Mouse (Mus musculus) intestine, embryonic 16.5 days (tissue): ENCODE results near the gene Cbll1. TPM values are rescaled to one million over a fixed set of nuclear protein-coding genes. Genes with fewer than 3 reads are reported as not detected.

Experiments used
- ATAC-seq: fragments of 200-750 bp; cut with Nextera tagmentation; 2 replicates; pipeline ENCODE4 v1.8.0; 2017; ENCODE audit warnings: moderate TSS enrichment, moderate library complexity
- H3K27ac ChIP-seq: fragments of 300-500 bp; sonication (generic); 2 replicates; pipeline ENCODE4 v1.5.1; 2014; ENCODE audit warnings: mild to moderate bottlenecking, low read length
- H3K27me3 ChIP-seq: fragments of 300-500 bp; sonication (generic); replicated peaks from 2 replicates; pipeline ENCODE4 v1.6.1; 2014; ENCODE audit warnings: low read length, control low read depth, mixed read lengths; ENCODE audit not compliant: control insufficient read depth, insufficient read depth
- H3K36me3 ChIP-seq: fragments of 300-500 bp; sonication (generic); 2 replicates; pipeline ENCODE4 v1.6.1; 2014; ENCODE audit warnings: low read length, control low read depth; ENCODE audit not compliant: control insufficient read depth, insufficient read depth
- H3K4me1 ChIP-seq: fragments of 300-500 bp; sonication (generic); 2 replicates; pipeline ENCODE4 v1.6.1; 2014; ENCODE audit warnings: low read length, control low read depth, mixed read lengths; ENCODE audit not compliant: control insufficient read depth, insufficient read depth
- H3K4me2 ChIP-seq: fragments of 300-500 bp; sonication (generic); 2 replicates; pipeline ENCODE4 v1.6.1; 2014; ENCODE audit warnings: low read depth, low read length, control low read depth
- H3K4me3 ChIP-seq: fragments of 300-500 bp; sonication (generic); 2 replicates; pipeline ENCODE4 v1.5.1; 2014; ENCODE audit warnings: mild to moderate bottlenecking, low read length
- H3K9ac ChIP-seq: fragments of 300-500 bp; sonication (generic); 2 replicates; pipeline ENCODE4 v1.6.1; 2014; ENCODE audit warnings: low read depth, low read length
- H3K9me3 ChIP-seq: fragments of 300-500 bp; sonication (generic); 2 replicates; pipeline ENCODE4 v1.6.1; 2016; ENCODE audit warnings: low read length, control low read depth; ENCODE audit not compliant: control insufficient read depth
- WGBS: fragments of 180-500 bp; shearing (Covaris S2); extraction: QIAGEN DNeasy Blood & Tissue Kit; methylation state at CpG from one replicate; pipeline ENCODE4 v1.1.7; 2014; 5-methylcytosine and 5-hydroxymethylcytosine counted together
- polyA plus RNA-seq: library from polyadenylated mRNA; unstranded; fragments of >200 nt; fragmentation: Nextera tagmentation; extraction: Ambion mirVana; gene quantifications from 2 replicates; pipeline ENCODE4 v1.2.1, GENCODE M21; 2015

Cbll1 gene
- polyA plus RNA-seq, 1 experiment from 2014 or later: 12.1 TPM

DNA sequence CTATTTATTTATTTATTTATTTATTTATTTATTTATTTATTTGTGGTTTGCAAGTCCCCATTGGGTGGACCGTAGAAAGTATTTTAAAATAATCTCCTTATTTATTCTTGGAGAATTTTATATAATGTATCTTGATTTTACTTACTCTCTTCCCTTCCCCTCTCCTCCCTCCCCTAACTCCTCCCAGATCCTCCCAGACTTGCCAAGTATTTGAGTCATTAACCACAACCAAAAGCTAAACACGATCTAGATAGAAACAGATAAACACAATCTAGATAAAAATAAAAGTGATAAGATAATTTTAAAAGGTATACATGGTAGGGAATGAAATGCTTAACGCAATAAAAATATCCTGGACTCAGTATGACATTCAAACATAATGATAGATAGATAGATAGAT is 50.1 kb downstream of the Cbll1 start:
- WGBS: 89% methylated on average over 3 of the region's 3 CpGs
- Histone ChIP-seq H3K27ac (no peak overlapping the region), H3K9ac (no peak overlapping the region), H3K4me3 (no peak overlapping the region), H3K36me3 (no peaks in the 10 kb centered on the region), H3K4me2 (no peak overlapping the region), H3K27me3 (no peaks in the 10 kb centered on the region), H3K4me1 (peaks cover 7% of the 10 kb centered on the region; the same call in 1 of the 2 replicates), H3K9me3 (no peaks in the 10 kb centered on the region)
- ATAC-seq: no peak

GRCm38 (mm10) chr12:31444827-31445226 is 54.6 kb downstream of the Cbll1 start:
- no peak for ATAC-seq
- Histone ChIP-seq H3K27me3 (no peaks in the 10 kb centered on the region), H3K4me2 (no peak overlapping the region), H3K9ac (no peak overlapping the region), H3K4me3 (no peak overlapping the region), H3K4me1 (peaks cover 13% of the 10 kb centered on the region; the same call in 1 of the 2 replicates), H3K9me3 (no peaks in the 10 kb centered on the region), H3K27ac (no peak overlapping the region; the same call in 1 of the 2 replicates), H3K36me3 (no peaks in the 10 kb centered on the region)
- 51% methylated on average over 6 of the region's 6 CpGs for WGBS

DNA sequence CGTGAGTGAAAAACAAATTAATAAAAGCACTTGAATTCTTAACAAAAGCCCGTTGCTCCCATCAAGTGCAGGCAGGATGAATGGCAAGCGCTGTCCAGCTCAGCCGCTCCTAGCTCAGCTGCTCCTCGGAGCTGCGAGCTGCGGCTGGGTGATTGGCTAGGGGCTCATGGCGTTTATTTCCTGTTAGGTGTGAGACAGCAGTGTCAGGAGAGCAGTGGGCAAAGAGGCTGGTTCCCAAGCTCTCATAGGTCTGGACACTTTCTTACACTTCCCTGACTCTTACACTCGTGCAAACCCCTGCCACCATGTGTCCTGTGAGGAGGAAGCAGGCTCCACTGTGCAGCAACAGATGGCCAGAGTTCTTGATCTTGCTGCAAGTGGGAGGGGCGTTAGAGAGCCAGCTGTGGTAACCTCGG is 55.3 kb downstream of the Cbll1 start:
- Histone ChIP-seq H3K4me1 (peaks cover 13% of the 10 kb centered on the region; the same call in 1 of the 2 replicates), H3K4me2 (peak overlapping the region; percentile 53), H3K4me3 (peak overlapping the region; percentile 13; the same call in 1 of the 2 replicates), H3K36me3 (no peaks in the 10 kb centered on the region), H3K27ac (no peak overlapping the region), H3K27me3 (no peaks in the 10 kb centered on the region), H3K9me3 (no peaks in the 10 kb centered on the region), H3K9ac (no peak overlapping the region)
- under 1% methylated on average over 11 of the region's 11 CpGs for WGBS
- peak; percentile 74 for ATAC-seq

- H3K4me3 ChIP-seq: peak overlapping the region; percentile 35
- peak overlapping the region; percentile 33 for H3K4me2 ChIP-seq
- 60% methylated on average over 2 of the region's 2 CpGs for WGBS
- H3K27me3 ChIP-seq: no peaks in the 10 kb centered on the region
- peaks cover 8% of the 10 kb centered on the region; the same call in 1 of the 2 replicates for H3K4me1 ChIP-seq
- H3K9me3 ChIP-seq: no peaks in the 10 kb centered on the region
- H3K36me3 ChIP-seq: no peaks in the 10 kb centered on the region
- peak overlapping the region; percentile 89 for H3K27ac ChIP-seq
- peak; percentile 52 for ATAC-seq
- no peak overlapping the region for H3K9ac ChIP-seq
Measured at GRCm38 (mm10) chr12:31439612-31440011, 59.8 kb downstream of the Cbll1 start.

DNA sequence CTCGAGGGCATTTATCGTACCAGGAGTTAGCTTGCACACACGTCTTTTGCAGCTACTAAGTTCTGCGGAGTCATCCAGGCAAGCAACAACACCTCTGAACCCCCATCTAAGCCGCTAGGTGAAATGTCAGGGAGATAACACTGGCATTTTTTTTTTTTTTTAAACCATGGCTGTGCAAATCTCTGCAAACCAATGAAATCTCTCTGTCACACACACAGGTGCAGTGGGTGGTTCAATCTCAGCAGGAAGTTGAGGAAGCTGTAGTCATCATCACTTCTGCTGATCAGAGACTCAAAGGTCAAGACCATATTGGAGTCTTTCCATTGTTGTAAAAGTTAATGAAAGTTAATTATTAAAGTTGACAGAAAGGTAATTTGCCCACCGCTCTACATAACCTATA is 61.6 kb downstream of the Cbll1 start:
- H3K36me3 ChIP-seq: no peaks in the 10 kb centered on the region
- H3K4me1 ChIP-seq: no peaks in the 10 kb centered on the region
- H3K4me2 ChIP-seq: peak overlapping the region; percentile 11
- no peak overlapping the region for H3K9ac ChIP-seq
- ATAC-seq: peak; percentile 92
- H3K9me3 ChIP-seq: no peaks in the 10 kb centered on the region
- H3K27ac ChIP-seq: peak overlapping the region; percentile 91
- no peaks in the 10 kb centered on the region for H3K27me3 ChIP-seq
- H3K4me3 ChIP-seq: 0 out of 2 replicates have a peak overlapping the region, but pooled peaks have one; percentile 9
- 32% methylated on average over 6 of the region's 6 CpGs for WGBS

Other genes with a start within 250 kb of the Cbll1 start
- gene Lamb1, start 234.4 kb downstream of the Cbll1 start, polyA plus RNA-seq: 60.4 and 65.1 TPM in 2 replicates
- gene Dld, start 148.2 kb downstream of the Cbll1 start, polyA plus RNA-seq: 156 and 164 TPM in 2 replicates
- 26.7 and 30.0 TPM in 2 replicates for gene Slc26a3, start 108.7 kb downstream of the Cbll1 start, polyA plus RNA-seq
- 0.16 and 0.17 TPM in 2 replicates for gene Slc26a4, start 60.4 kb upstream of the Cbll1 start, polyA plus RNA-seq
- gene Bcap29, start 135.0 kb upstream of the Cbll1 start, polyA plus RNA-seq: 30.9 and 36.7 TPM in 2 replicates
- 7.2 and 8.6 TPM in 2 replicates for gene Dus4l, start 155.2 kb upstream of the Cbll1 start, polyA plus RNA-seq
- 20.6 and 22.7 TPM in 2 replicates for gene Cog5, start 155.3 kb upstream of the Cbll1 start, polyA plus RNA-seq
- gene Gpr22, start 214.3 kb upstream of the Cbll1 start, polyA plus RNA-seq: 3.4 and 3.9 TPM in 2 replicates